Mouse (Mus musculus) 3134 (cell line): ENCODE measurements around the gene Supt4a.

Source experiments
- DNase-seq: peaks from one replicate; pipeline ENCODE4 v3.0.0-alpha.2; 2011; ENCODE audit warnings: low spot score; ENCODE audit not compliant: insufficient read length; ENCODE audit errors: extremely low read depth

The Supt4a gene

DNA sequence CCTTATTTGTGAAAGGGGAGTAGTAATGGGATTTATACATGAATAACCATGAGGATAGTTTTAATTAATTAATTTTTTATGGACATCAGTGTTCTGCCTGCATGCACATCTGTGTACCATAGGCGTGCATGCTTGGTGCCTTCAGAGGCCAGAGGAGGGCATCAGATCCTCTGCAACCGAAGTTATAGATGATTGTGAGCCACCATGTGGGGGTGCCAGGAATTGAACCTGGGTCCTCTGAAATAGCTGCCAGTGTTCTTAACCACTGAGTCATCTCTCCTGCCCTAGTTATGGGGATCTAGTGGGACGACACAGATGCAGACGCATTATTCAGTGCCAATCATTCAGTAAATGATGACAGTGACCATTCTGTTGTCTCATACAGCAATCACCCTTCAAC, 14.5 kb upstream of the Supt4a start:
- DNase-seq, result no peak

DNA sequence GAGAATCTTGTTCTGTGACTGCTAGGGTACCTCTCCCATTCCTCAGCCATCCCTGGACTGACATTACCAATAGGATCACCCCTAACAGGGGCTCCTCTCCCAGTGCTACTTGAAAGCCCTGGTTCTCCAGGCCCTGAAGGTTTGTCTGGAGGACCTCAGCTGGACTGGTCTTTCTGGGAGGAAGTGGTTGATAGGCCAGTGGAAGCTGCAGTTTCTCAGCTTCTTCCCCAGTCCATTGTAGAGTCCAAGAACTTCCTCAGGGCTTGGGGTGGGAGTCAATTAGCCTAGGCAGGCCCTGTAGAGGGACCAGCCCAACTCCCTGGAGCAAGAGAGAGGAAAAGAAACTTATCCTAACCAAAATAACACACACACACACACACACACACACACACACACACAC, 11.8 kb upstream of the Supt4a start:
- DNase-seq, result no peak

DNA sequence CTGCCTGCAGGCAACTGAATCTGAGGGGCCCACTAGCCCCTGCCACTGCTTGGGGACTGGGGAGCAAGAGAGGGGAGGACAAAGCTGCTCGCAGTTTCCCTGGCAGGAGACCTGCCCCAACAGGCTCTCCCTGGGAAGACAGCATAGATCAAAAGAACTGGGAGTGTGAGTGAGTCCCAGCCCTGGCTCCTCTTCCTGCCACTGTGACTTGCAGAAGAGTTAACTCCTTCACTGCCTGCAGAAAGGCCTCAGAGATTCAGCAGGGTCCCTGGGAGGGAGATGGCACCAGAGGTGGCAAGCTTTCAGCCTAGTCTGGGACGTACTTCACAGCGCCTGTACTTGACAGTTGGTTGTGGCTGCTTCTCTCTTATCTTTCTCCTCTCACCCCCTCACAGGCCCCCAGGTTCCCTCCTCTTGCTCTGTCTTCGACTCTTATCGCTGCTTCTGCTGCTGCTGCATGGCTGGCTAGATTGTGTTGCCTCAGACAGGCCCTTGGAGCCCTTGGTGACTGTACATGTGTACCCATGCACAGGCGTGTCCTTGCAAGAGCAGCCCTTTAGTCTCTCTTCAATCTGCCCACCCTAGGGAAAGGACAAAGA, 11.3 kb upstream of the Supt4a start:
- no peak for DNase-seq

GRCm38 (mm10) chr11:87727021-87727420, 10.3 kb upstream of the Supt4a start:
- DNase-seq, result no peak

GRCm38 (mm10) chr11:87727471-87727870, 9.9 kb upstream of the Supt4a start:
- no peak for DNase-seq

DNA sequence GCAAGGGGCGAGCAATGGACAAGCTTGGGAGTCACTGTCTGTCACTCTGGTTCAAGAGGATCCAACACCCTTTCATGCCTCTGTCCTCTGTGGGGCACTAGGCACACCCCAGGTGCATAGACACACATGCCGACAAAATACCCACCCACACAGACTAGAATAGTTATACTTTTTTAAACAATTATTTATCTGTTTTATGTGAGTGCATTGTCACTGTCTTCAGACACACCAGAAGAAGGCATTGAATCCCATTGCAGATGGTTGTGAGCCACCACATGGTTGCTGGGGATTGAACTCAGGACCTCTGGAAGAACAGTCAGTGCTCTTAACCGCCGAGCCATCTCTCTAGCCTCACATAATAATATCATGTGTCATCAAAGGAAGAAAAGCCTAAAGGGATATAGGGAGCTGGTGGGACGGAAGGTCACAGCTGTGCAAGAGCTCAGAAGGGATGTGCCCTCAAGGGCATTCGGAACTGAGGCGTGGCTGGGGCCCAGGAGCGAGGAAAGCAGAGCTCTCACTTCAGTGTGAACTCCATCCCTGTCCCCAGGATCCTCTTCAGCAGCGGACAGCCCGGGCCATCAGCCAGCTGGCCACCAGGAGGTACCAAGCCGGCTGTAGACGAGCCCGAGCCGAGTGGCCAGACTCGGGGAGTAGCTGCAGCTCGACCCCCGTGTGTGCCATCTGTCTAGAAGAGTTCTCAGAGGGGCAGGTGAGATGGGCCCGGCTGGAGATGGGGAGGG, 8.3 kb upstream of the Supt4a start:
- DNase-seq, result no peak

DNA sequence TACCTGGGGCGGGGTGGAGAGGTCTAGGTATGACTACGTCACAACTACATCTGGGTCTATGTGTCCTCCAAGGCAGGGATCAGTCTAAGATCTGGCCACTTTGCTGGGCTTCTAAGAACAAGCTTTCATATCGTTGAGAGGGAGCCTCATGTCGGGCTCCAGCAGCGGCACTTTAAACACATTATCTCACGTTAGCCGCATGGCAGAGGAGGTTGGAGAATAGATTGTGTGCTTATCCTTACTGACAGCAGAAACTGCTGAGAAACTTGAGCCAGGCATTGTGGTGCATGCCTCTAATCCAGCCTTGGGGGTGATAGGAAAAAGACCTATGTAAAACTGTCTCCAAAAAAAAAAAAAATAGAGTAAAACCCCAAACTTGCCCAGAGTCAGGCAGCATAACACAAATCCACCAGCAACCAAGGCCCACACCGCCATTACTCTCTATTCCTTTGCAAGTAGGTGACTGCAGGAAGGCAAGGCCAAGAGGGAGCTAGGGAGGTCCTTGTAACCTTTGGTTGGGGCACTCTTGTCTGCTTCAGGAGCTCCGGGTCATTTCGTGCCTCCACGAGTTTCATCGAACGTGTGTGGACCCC, 7.7 kb upstream of the Supt4a start:
- DNase-seq, result no peak

DNA sequence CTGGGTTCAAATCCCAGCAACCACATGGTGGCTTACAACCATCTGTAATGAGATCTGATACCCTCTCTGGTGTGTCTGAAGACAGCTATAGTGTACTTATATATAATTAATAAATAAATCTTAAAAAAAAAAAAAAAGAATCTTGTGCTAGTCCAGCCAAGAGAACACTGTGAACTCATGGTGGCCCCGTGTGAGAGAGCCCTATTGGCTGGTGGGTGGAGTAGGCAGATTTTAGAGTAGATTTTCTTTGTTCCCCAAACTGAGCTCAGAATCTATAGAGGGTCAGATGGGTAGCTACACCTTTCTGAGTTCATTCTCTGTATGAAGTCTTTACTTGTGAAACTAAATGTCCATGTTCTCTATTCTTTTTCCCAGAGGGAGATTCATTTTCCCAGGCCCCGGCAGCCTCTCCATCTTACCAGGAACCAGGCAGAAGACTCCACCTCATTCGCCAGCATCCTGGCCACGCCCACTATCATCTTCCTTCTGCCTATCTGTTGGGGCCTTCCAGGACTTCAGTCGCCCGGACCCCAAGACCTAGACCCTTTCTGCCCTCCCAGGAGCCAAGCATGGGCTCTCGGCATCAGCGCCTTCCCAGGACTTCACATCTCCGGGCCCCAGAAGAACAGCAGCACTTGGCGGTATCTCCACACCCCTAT, 6.6 kb upstream of the Supt4a start:
- DNase-seq, result no peak

DNA sequence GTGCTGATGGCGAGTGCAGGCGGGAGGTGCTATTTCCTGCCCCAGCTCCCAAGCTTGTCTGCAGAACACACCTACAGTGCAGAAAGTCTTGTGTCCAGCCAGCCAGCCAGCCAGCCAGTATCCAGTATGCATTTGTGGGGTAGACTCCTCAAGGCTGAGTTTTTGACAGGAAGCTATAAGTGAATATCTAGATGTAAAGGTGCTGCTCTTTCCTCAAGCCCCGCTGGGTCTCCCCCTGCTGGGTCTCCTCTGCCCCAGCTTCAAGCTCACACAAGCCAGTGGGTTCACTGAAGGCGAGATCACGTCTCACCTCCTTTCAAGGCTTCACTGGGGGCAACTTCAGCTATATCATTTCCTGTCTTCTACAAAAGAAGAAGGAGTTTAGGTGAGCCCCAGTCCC, 3.0 kb upstream of the Supt4a start:
- DNase-seq, result no peak

- DNase-seq, result no peak
These were observed 1.7 kb upstream of the Supt4a start for GRCm38 (mm10) chr11:87735691-87736090.

DNA sequence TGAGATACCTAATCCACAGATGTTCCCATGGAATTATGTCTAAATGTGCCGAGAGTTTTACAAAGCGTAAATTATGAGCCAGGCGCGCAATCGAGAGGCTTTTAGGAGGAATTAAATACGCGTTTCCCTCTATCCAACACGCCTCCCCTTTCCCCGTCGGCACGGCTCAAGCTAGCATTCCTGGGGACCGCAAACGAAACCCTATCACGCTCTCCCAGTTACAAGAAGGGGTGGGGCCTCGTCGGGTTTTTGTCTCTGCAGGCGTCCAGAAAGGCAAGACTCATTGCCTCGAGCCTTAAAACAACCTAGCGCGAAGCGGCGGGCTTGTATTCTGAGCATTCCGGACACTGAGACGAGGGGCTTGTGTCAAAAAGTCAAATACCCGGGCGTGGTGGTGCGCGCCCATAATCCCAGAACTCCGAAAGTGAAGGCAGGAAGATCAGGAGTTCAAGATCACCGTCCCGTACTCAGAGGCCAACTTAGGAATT, 661 bp upstream of the Supt4a start:
- peak; percentile 75 for DNase-seq

DNA sequence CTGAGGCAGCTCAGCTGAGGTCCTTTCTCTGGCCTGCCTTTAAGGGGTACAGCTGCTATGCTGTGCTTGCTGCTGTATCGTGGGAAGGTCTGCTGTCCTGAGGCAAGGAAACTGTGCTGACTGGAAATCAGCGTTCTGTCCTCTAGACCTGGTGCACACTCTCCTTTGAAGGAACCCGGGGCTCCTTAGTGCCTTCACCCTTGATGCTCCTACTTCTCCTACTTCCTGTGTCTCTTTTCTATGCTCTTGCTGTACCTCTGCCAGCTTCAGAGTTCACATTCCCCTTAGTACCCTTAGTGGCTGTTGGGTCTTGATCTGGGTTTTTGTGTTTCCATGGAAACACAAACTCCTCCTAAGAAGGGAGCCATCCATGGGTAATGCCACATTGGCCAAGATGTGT, 6.3 kb downstream of the Supt4a start:
- no peak for DNase-seq

- DNase-seq, result no peak
These were observed 7.6 kb downstream of the Supt4a start for GRCm38 (mm10) chr11:87744964-87745363.

GRCm38 (mm10) chr11:87745632-87746555, 8.5 kb downstream of the Supt4a start:
- no peak for DNase-seq

DNA sequence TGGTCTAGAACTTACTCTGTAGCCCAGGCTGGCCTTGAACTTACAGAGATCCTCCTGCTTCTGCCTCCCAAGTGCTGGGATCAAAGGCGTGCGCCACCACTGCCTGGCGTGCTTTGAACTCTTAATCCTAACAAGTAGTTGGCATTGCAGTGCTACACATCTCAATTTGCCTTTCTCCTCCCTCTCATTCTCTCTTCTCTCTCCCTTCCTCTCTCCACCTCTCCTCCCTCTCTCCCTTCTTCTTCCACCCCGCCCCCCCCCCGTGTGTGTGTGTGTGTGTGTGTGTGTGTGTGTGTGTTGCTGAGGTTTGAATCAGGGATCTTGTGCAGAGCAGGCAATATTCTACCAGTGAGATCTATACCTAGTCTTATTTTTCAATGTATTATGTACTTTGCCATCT, 10.0 kb downstream of the Supt4a start:
- DNase-seq, result no peak

DNA sequence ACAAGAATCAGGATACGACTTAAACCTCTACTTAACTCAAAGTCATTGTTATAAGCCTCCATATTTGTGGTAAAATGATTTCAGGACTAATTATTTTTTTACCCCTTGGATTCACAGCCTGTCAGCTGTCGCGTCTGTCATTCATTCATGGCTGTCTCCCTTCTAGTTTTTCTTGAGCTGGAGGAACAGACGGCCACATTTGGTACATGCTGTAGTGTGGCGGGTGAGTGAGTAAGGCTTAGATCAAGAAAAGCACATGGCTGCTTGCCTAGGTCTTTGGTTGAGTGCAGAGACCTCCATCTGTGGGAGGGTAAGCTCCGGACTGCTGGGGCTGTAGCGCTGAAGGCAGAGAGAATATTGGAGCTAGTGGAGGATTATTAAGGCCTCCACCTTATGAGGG, 10.4 kb downstream of the Supt4a start:
- DNase-seq, result no peak

GRCm38 (mm10) chr11:87748132-87749119, 11.1 kb downstream of the Supt4a start:
- DNase-seq, result peak; percentile 75

DNA sequence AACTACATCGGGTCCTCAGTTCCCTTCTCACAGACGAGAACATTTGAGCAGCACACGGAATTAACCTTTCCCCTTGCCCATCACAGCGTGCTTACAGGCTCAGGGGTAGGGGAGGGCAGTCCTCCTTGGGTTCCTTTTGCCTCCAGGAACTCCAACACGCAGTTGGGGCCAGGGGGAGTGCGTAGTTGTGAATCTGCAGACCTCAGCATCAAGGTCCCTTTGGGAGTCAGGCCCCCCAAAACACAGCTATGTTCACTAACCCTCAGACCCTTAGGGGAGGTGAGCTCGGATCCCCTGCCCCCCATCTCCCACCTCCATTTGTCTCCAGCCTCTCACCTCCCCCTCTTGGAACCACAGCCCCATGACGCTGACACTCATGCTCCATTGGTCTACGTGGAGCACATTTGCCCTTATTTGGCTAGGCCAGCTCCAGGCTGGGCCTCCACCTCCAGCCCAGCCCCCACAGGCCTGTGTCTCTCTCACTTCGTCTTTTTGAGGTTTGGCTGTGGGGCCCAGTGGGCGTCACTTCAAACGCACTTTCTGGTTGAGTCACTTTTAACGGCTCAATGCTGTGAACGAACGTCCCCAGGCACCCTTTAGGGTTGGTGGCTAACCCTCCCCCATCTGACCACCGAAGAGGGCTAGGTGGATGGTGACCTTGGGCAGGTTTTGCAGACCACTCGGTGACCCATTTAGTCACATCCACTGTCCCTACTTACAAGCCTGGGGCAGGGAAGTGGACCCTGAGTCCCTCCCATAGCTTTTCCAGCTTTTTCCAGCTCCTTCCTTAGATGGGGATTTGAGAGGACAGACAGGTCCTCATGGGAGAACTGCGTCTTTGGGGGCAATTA, 12.1 kb downstream of the Supt4a start:
- DNase-seq, result peak; percentile 92
